Mouse (Mus musculus) embryo, embryonic 10.5 days (tissue): ENCODE measurements at regions not wholly inside any gene's neighbourhood (a gene's known extent, or its start where the extent isn't known, plus 50 kb on each side); places are given as distances from the start of the nearest gene placed in this dataset.

Source experiments
- DNase-seq: peaks from one replicate; pipeline ENCODE4 v3.0.0-alpha.2; 2015; ENCODE audit warnings: low spot score

DNA sequence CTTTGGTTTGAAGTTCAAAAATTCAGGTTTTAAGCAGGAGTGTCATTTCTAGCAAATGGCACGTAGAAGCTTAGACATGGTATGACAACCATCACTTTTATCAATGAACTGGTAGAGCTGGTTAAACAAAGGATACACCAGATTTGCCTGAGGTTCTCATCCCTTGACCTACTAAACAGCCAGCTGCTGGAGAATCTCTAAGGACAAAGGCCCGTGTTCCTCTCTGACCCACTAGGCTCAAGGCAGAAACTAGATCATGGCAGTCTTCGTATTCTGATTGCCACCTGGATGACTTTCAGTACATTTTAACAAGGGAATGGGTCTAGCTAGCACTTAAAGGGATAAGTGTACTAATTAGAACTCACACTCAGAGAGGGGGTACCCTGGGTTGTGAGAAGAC is 155.2 kb upstream of the Bcl6 start:
- DNase-seq = no peak

DNA sequence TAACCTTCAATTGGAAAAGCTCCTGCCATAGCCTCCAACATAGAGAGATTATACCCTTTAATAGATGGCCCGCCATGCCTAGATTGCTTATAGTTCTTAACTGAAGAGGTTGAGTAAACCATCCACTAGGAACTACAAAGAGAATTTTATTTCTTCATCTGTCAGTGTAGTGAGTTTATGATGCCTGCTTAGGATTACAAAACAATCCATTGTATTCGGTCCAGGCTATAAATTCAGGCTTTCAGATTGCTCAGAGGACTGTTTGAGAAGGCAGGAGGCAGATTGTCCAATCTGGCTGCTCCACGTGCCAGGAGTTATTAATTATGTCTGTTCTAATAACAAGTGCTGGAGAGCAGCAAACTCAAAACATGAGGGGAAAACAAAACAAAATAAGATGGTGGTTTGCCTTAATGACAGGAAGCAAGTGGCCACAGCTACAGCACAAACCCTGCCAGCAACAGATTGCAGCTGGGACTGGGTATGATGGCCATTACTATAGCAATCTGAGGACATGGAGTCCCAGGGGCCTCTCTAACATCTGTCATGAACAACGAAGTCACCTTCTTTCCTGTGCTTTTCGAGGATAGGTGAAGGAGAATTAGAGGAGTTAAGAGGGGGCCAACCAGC is 154.4 kb upstream of the Bcl6 start:
- DNase-seq = no peak

DNA sequence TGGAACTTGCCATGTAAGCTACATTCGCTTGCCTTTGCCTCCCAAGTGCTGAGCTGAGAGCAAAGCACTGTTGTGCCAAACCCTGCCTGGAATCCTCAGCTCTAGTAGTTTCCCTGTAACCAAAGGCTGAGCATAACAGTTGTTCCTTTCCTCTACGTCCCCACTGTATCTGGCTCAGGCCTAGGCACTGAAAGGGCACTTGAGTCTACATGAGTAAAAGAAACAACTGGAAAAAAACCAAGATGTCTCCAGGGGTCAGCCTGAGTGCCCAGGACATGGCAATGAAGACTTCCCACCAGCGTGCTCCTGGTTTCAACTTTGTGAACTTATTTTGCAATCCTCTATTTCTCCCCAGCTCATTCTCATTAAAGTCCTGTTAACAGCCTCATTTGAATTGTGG is 150.5 kb upstream of the Bcl6 start:
- no peak for DNase-seq

DNA sequence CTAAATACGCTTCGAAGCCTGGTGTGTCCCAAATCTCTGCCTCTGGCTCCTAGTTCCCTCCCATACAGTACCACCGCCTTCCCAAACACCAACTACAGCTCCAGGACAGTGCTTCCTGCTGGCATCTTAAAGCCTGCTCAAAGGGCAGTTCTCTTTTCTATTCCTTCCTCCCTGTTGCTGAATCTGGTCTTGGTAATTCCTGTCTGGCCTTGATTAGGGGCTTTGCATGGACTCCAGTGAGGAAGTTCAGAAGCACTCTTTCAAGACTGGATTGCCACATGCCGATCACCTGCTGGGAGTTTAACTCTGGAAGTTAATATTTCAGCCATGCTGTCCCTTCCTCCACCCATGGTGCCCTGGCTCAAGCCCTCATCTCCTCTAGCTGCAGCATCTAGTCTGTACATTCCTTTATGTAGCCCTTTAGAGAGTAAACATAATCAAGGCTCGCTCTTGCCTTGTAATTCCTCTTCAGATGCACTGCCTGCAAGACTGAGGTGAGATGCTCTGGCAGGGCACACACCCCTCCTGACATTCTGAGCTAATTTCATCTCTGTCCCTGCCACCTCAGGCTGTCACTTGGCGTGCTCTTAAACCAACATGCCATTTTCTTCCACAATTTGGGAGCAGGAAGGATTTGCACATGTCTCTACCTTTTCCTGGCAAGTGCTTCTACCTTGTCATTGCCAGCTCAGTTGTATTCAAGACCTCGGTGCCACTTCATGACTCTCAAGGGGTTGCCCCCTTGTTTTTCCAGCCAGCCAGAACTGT is 148.8 kb upstream of the Bcl6 start:
- no peak for DNase-seq

DNA sequence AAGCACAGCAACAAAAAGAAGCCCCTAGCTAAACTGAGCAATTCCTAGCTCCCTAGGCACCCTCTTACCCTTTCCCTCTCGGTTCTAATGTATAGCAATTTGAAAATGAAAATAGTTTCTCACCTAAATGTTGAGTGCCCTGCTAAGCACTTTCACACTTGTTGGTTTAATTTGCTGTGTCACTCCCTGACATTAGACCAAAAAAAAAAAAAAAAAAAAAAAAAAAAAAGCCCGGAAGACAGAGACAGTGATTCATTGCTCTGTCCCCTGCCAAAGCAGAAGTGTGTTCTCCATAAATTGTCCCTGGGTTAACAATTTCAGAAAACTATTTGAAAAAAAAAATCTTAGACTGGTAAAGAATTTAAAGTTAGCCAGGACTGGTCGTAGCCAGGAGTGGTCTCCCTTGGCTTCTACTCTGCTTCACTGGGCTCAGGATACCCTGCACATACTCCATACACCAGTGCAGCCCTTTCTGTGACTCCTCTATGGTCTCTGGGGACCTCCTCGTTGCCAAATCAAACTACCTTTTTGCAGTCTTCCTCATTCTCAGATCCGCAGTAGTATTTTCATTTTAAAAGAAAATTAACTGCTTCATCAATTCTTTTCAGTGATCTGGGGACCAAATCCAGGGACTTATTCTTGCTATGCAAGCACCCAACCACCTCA is 148.0 kb upstream of the Bcl6 start:
- no peak for DNase-seq

DNA sequence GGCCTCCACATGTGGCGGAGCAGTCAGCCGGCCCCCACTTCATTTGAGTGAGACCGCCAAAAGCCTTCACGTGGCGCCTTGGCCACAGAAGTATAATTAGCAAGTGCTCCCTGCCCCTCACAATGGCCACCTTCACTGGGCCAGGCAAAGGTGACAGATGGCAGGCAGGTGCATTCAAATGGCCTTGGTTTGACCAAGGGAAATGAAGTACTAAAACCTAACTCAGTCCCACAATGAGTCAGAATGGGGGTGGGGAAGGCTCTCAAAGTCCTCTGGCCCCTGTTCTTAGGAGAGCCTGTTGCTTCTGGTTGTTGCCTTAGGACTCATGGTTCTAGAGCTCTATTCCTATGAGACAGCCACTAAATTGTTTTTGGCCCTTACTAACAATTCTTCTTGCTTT is 147.2 kb upstream of the Bcl6 start:
- DNase-seq = no peak

DNA sequence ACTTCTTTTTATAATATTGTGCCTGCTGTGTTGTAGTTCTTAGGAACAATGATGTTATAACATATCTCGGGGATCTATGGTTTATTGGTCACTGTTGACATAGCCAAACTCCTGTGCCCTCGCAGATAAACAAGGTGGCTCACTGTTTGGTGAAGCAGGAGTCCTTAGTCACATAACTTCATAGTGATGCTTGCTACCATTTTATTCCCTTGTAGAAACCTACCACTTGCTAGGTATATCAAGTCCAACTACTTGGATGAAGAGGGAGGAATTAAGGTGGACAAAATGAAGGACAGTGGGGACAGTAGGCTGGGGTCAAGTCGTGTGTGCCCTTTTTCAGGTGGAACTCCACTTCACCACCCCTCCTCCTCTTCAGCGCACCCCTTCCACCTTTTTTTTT is 146.7 kb upstream of the Bcl6 start:
- no peak for DNase-seq

DNA sequence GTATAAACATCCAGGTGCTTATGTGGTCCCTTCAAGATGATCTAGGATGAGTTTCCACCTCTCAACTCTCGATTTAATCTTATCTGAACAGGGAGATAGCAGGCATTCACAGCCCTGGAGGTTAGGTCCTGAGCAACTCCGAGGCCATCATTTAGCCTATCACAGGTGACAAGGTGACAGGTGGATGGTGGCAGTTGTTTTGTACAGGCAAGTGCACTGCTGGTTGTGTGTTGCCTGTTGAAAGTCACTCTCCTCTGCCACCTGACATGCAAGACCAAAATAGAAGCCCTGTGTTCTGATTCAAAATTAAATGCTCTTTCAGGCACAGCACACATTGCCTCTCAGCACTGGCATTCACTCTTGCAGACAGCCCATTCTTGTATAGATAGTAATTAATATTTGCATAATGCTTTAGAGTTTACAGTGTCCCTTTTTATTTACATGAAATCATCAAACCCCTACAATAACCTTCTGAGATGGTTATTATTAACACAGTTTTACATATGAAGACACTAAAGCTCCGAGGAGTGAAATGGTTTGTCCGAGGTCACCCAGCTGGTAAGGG is 145.9 kb upstream of the Bcl6 start:
- DNase-seq = no peak

DNA sequence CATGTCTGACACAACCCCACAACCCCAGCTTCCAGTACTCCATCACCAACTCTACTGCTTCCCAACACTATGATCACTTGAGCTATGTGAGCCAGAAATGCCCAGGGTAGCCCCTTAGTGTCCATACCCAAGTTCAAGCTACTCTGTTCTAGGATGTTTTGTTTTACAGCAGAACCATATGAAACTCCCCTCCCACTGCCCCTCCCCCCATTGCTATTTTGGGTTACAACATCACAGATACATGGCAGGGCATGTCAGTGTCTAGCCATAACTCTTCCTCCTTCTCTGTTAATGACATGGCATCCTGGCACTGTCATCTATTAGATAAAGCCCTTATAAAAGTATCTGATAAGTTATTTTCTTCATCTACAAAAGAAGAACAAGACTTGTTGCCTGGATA is 142.0 kb upstream of the Bcl6 start:
- DNase-seq = no peak

DNA sequence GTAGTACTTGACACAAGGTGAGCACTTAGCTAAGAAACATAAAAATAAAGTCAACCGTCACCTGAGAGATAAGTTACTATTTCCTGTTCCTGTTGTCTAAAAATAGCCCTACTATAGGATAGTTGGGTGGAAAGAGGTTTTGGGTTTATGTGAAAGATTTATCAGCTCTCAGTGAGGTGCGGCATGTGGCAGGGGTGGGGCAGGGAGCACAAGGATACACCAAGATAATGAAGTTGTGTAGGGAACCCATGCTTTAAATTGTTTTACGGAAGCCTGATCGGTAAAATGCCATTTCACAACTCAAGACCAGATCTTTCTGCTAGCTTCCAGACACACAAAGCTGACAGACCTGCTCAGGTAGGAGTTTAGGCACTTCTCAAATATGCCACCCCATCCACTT is 141.0 kb upstream of the Bcl6 start:
- no peak for DNase-seq

DNA sequence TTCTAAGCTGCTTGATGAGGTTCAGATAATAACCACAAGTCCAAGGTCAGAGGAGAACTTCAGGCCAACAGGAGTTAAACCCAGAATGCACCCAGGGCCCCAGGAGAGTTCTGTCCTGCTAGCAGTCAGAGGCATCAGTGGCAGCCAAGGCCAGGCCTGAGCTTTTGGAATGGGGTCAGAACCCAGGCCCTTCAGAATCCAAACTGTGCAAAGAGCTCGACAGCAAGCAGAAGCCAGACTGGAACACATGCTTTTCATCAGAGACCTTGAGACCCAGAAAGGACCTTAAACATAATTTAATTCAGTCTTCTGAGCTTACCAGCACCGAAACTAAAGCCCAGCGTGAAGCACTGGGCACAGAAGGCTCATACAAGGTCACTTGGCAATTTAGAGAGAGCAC is 139.9 kb upstream of the Bcl6 start:
- peak; percentile 39 for DNase-seq

DNA sequence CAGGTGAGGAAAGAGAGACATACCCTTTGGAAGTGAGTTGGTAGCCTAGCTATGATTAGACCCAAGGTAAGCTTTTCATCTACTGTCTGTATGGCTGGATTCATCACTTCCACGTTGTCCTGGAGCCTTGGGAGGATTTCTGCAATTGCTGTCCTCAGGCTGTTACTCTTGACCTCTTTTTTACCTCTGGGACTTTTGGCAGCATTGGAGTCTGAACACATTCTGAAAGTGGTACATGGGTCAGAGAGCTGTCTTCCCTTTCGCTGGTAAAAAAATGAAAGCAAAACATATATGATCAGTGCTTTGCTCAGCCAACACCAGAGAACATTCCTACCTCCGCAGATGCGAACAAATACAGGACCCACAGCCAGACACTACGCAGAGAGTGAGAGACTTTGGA is 136.1 kb upstream of the Bcl6 start:
- no peak for DNase-seq

DNA sequence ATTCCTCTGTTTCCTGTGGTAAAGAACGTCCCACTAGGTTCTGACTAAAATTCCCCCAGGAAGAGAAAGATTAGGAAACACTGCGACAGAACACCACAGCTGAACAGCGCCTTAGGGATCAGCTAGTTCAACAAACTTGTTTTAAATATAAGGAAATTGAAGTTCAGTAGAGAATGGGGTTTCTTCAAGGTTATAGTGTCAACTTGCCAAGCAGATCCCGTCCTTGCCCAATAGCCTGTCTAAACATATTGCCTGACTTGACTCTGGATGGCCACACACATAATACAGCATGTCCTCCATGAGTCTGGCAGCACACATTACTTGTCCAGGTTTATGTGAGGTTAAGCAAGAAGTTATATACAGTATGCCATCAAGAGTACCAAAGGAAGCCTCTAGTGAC is 135.4 kb upstream of the Bcl6 start:
- no peak for DNase-seq

DNA sequence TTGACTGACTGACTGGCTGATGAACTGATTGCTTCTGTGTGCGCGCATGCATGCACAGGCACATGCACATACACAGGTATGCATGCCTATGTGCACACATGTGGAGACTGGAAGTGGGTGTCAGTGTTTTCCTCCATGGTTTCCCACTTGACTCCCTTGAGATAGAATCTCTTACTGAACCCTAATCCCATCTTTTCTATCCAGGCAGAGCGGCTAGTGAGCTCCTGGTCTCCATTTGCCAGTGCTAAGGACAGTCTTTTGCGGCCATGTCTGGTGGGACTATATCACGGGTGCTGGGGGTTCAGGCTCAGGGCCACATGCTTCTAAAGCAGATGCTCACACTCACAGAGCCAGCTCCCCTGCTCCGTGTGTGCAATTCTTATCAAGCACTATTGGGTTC is 133.0 kb upstream of the Bcl6 start:
- DNase-seq = no peak

DNA sequence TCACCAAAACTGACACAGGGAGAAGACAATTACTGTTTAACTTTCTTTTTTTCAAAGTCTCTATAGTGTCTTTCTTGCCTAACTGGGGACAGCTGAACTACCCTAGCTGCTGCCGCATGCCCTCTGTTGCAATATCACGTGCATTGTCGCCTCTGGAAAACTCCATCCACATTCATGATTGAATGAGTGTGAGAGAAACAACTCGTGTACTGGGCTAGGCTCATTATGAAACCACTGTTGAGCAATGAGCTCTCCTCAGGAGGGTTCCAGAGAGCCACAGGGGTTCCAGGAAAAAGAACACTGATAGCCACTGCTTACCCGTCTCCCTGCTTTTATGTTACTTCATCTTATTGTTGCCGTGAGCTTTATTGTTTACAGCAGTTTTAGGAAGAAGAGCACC is 132.2 kb upstream of the Bcl6 start:
- no peak for DNase-seq

DNA sequence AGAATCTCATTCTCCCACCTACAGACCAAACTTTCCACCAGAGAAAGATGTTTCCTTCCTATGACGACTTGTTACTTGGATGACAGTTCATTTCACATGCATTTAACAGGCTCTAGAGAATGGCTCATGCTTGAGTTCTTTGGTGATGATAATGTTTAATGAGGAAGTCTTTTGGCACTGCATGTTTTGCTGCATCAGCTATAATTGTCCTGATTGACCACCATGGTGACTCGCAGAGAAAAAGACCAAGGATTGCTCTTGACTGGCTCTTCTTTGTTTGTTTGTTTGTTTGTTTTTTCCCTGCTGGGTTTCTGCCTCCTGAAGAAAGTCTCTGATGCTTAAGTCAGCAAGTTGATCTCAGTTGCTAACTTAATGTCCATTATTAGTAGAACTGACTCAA is 129.8 kb upstream of the Bcl6 start:
- no peak for DNase-seq

DNA sequence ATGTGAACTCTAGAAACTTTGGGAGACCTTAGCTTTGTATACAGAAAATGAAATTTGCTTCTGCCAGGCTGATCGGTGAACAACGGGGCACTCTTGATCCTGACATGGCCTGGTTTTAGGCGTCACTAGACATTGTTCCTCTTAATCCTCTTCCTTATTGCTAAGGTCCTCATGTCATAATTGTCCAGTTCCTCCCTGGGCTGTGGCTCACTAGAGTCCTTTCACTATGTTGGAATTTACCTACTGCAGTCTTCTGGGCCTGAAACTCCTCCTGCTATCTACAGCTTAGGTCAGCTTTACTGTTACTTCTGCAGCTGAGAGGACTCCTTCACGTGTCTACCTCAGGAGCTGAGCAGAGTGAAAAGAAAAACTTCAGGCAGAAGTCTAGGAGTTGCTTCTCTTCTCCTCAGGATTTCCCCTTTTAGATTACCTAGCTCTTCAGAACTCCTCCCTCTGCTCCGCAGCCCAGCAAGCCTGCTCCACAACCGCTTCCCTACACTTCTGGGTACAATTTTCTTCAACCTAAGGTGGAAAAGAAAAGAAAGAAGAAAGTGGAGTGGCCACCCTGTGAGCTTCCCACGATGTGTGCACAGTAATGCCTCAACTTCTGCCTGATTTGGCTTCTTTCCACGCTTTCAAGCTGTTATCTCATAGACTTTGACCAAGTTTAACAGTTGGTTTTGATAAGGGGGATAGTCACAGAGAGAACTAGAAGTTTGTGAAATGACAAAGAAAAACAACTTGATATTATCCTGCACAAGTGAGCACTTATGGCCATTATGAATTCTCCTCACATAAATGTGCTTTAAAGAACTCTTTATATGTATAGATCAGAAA is 114.4 kb upstream of the Bcl6 start:
- no peak for DNase-seq

DNA sequence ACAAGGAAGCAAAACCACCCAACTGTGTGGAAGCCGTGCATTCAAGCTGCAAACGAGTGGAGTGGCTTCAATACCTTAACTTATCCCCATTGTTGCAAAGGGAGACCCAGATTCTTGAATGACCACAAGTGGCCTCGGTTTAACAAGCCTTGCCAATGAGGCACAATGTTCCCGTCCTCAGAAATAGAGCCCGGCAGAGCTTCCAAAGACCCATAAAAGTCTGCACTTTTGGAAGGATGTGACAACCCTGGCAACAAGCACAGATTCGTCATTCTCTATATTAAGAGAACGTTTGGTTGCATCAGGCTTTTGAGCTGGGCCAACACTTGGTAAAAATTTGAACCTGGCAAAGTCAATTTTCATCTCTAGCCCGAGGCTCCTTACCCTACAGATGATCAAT is 108.9 kb upstream of the Bcl6 start:
- DNase-seq = no peak

DNA sequence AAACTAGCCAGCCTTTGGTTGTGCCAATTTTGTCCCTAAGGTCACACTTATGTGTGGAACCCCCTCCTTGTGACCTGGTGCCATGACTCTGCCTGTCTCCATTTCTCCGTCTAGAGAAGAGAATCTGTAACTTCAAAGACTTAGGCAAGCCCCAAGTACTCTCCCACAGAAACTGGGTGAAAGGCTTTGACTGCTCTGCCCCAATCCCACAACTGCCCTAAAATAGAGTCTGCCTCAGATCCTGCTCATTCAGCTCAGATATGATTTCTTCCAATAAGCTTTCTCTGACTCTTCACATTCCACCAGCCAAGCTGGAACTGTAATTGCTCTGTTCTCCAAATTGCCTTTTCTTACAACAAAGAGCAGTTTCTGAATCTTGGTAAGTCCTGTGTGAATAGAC is 107.4 kb upstream of the Bcl6 start:
- DNase-seq = no peak

DNA sequence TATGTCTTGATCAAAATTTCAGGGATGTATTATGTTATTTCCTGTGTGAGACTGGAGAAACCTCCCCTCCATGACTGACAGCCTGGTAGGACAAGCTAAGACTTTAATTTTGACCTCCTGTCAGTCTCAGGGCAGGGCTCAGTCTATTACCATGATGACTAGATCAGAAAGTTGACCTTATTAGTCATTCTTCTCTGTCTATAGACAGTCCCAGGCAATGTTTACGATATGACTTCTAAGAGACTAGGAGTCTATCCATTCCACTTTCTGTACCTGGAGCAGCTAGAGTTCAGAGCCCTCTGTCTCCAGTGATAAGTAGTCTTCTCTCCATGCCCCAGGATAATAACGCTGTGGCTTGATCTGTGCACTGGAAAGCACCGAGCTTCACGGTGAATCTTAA is 107.0 kb upstream of the Bcl6 start:
- no peak for DNase-seq

DNA sequence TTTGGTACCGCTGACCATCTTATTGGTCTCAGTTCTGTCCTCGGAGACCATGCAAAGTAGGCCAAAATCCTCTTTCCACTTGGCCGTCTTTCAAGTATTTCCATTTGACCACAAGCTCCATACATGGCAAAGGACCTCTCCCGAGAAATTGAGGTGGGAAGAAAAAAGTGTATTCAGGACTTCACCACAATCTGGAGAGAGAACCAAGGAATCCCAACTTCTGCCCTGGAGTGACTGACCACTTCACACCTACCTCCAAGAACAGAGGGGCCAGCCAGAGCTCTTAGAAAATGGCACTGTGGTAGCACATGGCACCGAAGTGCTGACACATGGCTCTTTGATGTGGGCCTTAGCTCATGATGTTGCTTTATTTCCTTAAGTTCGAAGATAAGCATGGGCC is 105.9 kb upstream of the Bcl6 start:
- DNase-seq = no peak

DNA sequence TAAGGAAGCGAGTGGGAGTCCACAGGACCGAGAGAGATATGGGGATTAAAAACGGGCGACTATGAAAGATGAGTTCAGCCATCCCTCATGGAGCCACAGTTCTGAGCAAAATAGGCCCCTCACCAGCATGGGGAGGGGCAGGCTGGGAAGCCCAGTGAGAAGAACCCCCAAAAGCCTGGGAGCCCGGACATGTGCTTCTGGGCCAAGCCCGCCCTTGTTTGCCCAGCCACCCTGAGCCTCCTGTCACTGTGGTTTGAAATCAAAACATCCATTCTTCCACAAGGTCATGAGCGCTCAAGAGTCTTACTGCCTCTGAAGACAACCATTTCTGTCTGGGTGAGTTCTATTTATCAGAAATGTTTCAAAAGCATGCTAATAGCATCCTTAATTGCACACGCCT is 105.0 kb upstream of the Bcl6 start:
- no peak for DNase-seq
